Mouse (Mus musculus): ENCODE results near the gene E2f3. TPM values are rescaled to one million over a fixed set of nuclear protein-coding genes. Genes with fewer than 3 reads are reported as not detected.

Gene E2f3
- total RNA-seq (2014; rRNA removed): 8.5 and 11.3 TPM in 2 replicates
- 2.5 and 3.5 TPM in 2 replicates for polyA plus RNA-seq (2015; fragmentation: Nextera tagmentation; extraction: Ambion mirVana)

- no peaks in the 10 kb centered on the region for H3K9me3 ChIP-seq (ENCODE audit: low read length)
- DNase-seq (peak; percentile 100), ATAC-seq (peak; percentile 98)
- WGBS: under 1% methylated on average over 45 of the region's 45 CpGs
- TF ChIP-seq CTCF (IDR thresholded peaks at IDR 0.05; ENCODE audit: low read depth): no peak
- peak within 1 kb of the TSS; percentile 100 for H3K4me2 ChIP-seq (ENCODE audit: low read depth)
- 0 out of 2 replicates have a peak, but pooled peaks cover 3% of the 10 kb centered on the region for H3K4me1 ChIP-seq (ENCODE audit: insufficient read depth)
- peak within 1 kb of the TSS; percentile 84 for H3K9ac ChIP-seq
- peak within 1 kb of the TSS; percentile 65 for H3K4me3 ChIP-seq (ENCODE audit: low read depth, low read length)
- H3K36me3 ChIP-seq (ENCODE audit: insufficient read depth): no peaks in the 10 kb centered on the region
- H3K27ac ChIP-seq (ENCODE audit: low read depth, low read length): peak within 1 kb of the TSS; percentile 87
- H3K27me3 ChIP-seq (ENCODE audit: insufficient read depth, low read length): no peaks in the 10 kb centered on the region
Measured at GRCm38 (mm10) chr13:29985855-29986755, at the start of gene E2f3. E2f3 (minus strand) TSS chr13:29986063.

GRCm38 (mm10) chr13:30034540-30034939 is 48.7 kb upstream of the E2f3 start:
- Histone ChIP-seq H3K4me2 (ENCODE audit: low read depth) (no peak overlapping the region), H3K4me1 (ENCODE audit: insufficient read depth) (no peaks in the 10 kb centered on the region), H3K9me3 (ENCODE audit: low read length) (no peaks in the 10 kb centered on the region), H3K4me3 (ENCODE audit: low read depth, low read length) (no peak overlapping the region), H3K9ac (no peak overlapping the region), H3K36me3 (ENCODE audit: insufficient read depth) (no peaks in the 10 kb centered on the region), H3K27ac (ENCODE audit: low read depth, low read length) (no peak overlapping the region), H3K27me3 (ENCODE audit: insufficient read depth, low read length) (no peaks in the 10 kb centered on the region)
- ATAC-seq (no peak), DNase-seq (no peak)
- TF ChIP-seq CTCF (IDR thresholded peaks at IDR 0.05; ENCODE audit: low read depth): no peak
- 94% methylated on average over 5 of the region's 5 CpGs for WGBS

- no peak for DNase-seq
- Histone ChIP-seq H3K27me3 (ENCODE audit: insufficient read depth, low read length) (no peaks in the 10 kb centered on the region), H3K36me3 (ENCODE audit: insufficient read depth) (no peaks in the 10 kb centered on the region), H3K9me3 (ENCODE audit: low read length) (no peaks in the 10 kb centered on the region), H3K4me3 (ENCODE audit: low read depth, low read length) (no peak overlapping the region), H3K4me1 (ENCODE audit: insufficient read depth) (no peaks in the 10 kb centered on the region), H3K27ac (ENCODE audit: low read depth, low read length) (no peak overlapping the region), H3K4me2 (ENCODE audit: low read depth) (no peak overlapping the region), H3K9ac (no peak overlapping the region)
- TF ChIP-seq CTCF (IDR thresholded peaks at IDR 0.05; ENCODE audit: low read depth): no peak
- ATAC-seq: no peak
- 86% methylated on average over 13 of the region's 13 CpGs for WGBS
Measured at GRCm38 (mm10) chr13:30031684-30032335, 45.9 kb upstream of the E2f3 start.

DNA sequence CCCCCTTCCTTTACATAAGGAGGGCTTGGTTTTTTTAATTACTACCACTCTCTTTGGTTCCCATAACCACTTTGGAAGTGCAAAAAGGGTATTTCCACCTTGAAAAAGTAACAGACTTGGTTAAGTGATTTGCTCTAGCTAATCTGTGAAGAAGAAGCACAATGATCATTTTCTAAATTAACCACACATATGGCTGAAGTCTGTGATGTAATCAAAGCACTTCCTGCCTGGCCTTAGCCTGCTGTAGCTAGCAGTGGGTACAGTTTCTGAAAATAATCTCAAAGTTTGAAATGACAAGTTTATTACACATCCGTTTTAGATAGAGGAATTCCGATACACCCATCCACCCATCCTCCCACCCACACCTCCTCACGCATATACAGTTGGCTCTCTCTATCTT is 42.0 kb upstream of the E2f3 start:
- Histone ChIP-seq H3K9me3 (ENCODE audit: low read length) (0 out of 2 replicates have a peak, but pooled peaks cover 2% of the 10 kb centered on the region), H3K4me1 (ENCODE audit: insufficient read depth) (no peaks in the 10 kb centered on the region), H3K9ac (no peak overlapping the region), H3K27me3 (ENCODE audit: insufficient read depth, low read length) (no peaks in the 10 kb centered on the region), H3K4me2 (ENCODE audit: low read depth) (no peak overlapping the region), H3K36me3 (ENCODE audit: insufficient read depth) (no peaks in the 10 kb centered on the region), H3K4me3 (ENCODE audit: low read depth, low read length) (no peak overlapping the region), H3K27ac (ENCODE audit: low read depth, low read length) (no peak overlapping the region)
- TF ChIP-seq CTCF (IDR thresholded peaks at IDR 0.05; ENCODE audit: low read depth): no peak
- ATAC-seq: no peak
- no peak for DNase-seq
- WGBS: 88% methylated on average over 3 of the region's 3 CpGs

GRCm38 (mm10) chr13:30022487-30022886 is 36.6 kb upstream of the E2f3 start:
- 71% methylated on average over 2 of the region's 2 CpGs for WGBS
- Histone ChIP-seq H3K27ac (ENCODE audit: low read depth, low read length) (no peak overlapping the region), H3K9me3 (ENCODE audit: low read length) (0 out of 2 replicates have a peak, but pooled peaks cover 3% of the 10 kb centered on the region), H3K4me3 (ENCODE audit: low read depth, low read length) (no peak overlapping the region), H3K4me2 (ENCODE audit: low read depth) (no peak overlapping the region), H3K4me1 (ENCODE audit: insufficient read depth) (no peaks in the 10 kb centered on the region), H3K27me3 (ENCODE audit: insufficient read depth, low read length) (no peaks in the 10 kb centered on the region), H3K9ac (no peak overlapping the region), H3K36me3 (ENCODE audit: insufficient read depth) (no peaks in the 10 kb centered on the region)
- ATAC-seq (no peak), DNase-seq (no peak)
- TF ChIP-seq CTCF (IDR thresholded peaks at IDR 0.05; ENCODE audit: low read depth): no peak

DNA sequence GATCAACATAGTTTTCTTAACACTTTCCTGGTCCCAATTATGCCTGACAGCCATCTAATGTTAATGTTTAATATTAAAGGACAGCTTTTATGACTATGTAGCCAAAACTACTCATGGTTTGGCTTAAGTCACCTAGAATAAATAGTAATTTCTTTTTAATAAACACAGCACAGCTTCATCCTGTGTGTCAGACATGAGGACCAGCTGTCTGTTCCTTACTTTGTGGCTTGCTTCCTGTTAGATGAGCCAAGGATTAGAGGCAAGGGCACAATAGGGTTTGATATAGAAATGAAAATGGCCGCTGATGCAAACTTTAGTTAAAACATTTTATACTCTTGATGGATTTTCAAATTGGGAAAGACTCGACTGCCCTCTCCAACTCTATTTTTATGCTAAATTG is 32.7 kb upstream of the E2f3 start:
- no peaks in the 10 kb centered on the region for H3K36me3 ChIP-seq (ENCODE audit: insufficient read depth)
- no peaks in the 10 kb centered on the region for H3K4me1 ChIP-seq (ENCODE audit: insufficient read depth)
- no peak overlapping the region for H3K4me3 ChIP-seq (ENCODE audit: low read depth, low read length)
- ATAC-seq (no peak), DNase-seq (no peak)
- no peak overlapping the region for H3K9ac ChIP-seq
- no peak overlapping the region for H3K4me2 ChIP-seq (ENCODE audit: low read depth)
- H3K27me3 ChIP-seq (ENCODE audit: insufficient read depth, low read length): no peaks in the 10 kb centered on the region
- WGBS: 76% methylated on average over 2 of the region's 2 CpGs
- no peak overlapping the region for H3K27ac ChIP-seq (ENCODE audit: low read depth, low read length)
- TF ChIP-seq CTCF (IDR thresholded peaks at IDR 0.05; ENCODE audit: low read depth): no peak
- 0 out of 2 replicates have a peak, but pooled peaks cover 3% of the 10 kb centered on the region for H3K9me3 ChIP-seq (ENCODE audit: low read length)

GRCm38 (mm10) chr13:30017611-30018010 is 31.7 kb upstream of the E2f3 start:
- no peak for TF ChIP-seq CTCF (IDR thresholded peaks at IDR 0.05; ENCODE audit: low read depth)
- H3K27ac ChIP-seq (ENCODE audit: low read depth, low read length): no peak overlapping the region
- 88% methylated on average over 7 of the region's 7 CpGs for WGBS

More at GRCm38 (mm10) chr13:30017611-30018010, 31.7 kb upstream of the E2f3 start:
- Histone ChIP-seq H3K9ac (no peak overlapping the region), H3K4me2 (ENCODE audit: low read depth) (no peak overlapping the region), H3K4me3 (ENCODE audit: low read depth, low read length) (no peak overlapping the region), H3K9me3 (ENCODE audit: low read length) (no peaks in the 10 kb centered on the region), H3K27me3 (ENCODE audit: insufficient read depth, low read length) (no peaks in the 10 kb centered on the region), H3K4me1 (ENCODE audit: insufficient read depth) (0 out of 2 replicates have a peak, but pooled peaks cover 4% of the 10 kb centered on the region), H3K36me3 (ENCODE audit: insufficient read depth) (no peaks in the 10 kb centered on the region)
- DNase-seq (no peak), ATAC-seq (no peak)
